Comparison of ENCODE assay signal across 7 mouse cellular contexts in genomic region chr9:52098600-52098999, GRCm38 (mm10). TPM values are rescaled to one million over a fixed set of nuclear protein-coding genes. Genes with fewer than 3 reads are reported as not detected.
DNase-seq lines count a peak whose midpoint lies in the region; ATAC-seq and TF ChIP-seq lines count a peak whose summit lies in the region.

No protein-coding gene starts in this region.

- peaks cover 15% of the 10 kb centered on the region for H3K4me1 ChIP-seq in limb, embryonic 10.5 days
- peaks cover 3% of the 10 kb centered on the region; the same call in 1 of the 2 replicates for H3K4me1 ChIP-seq in midbrain, embryonic 16.5 days (ENCODE audit: control insufficient read depth, insufficient read depth, low read length)
- H3K4me1 ChIP-seq in spleen, adult 2 months (ENCODE audit: control insufficient read depth, insufficient read depth, insufficient read length), result no peaks in the 10 kb centered on the region

- peak; percentile 66 for ATAC-seq in midbrain, embryonic 16.5 days

- no peaks in the 10 kb centered on the region for H3K27me3 ChIP-seq in limb, embryonic 10.5 days (ENCODE audit: low read depth, poor library complexity, severe bottlenecking)
- H3K27me3 ChIP-seq in midbrain, embryonic 16.5 days (ENCODE audit: control insufficient read depth, insufficient read depth, low read depth, low read length), result no peaks in the 10 kb centered on the region
- no peaks in the 10 kb centered on the region for H3K27me3 ChIP-seq in spleen, adult 2 months (ENCODE audit: control insufficient read depth, insufficient read depth, low read length)

- intact Hi-C loops in gastrocnemius, postnatal 36 days (cut with DNase I), result loop anchor here (1.0 to 10.0 kb wide), 4 partner anchors 46 to 764 kb away; no protein-coding TSS in a partner anchor

- 2% methylated on average over 7 of the region's 7 CpGs for WGBS in limb, embryonic 10.5 days
- WGBS in midbrain, embryonic 16.5 days, result 1% methylated on average over 7 of the region's 7 CpGs
- WGBS in spleen, adult 2 months, result under 1% methylated on average over 7 of the region's 7 CpGs

- no peak overlapping the region for H3K27ac ChIP-seq in limb, embryonic 10.5 days
- H3K27ac ChIP-seq in midbrain, embryonic 16.5 days (ENCODE audit: low read length), result no peak overlapping the region
- no peak overlapping the region for H3K27ac ChIP-seq in spleen, adult 2 months (ENCODE audit: insufficient read depth, low read length)

- peak; percentile 96 for TF ChIP-seq CTCF in spleen, adult 2 months (IDR thresholded peaks at IDR 0.05; ENCODE audit: extremely low read depth, insufficient read depth, insufficient read length, insufficient replicate concordance)

- H3K4me3 ChIP-seq in limb, embryonic 10.5 days, result no peak overlapping the region
- no peak overlapping the region for H3K4me3 ChIP-seq in midbrain, embryonic 16.5 days (ENCODE audit: low read depth, low read length)
- no peak overlapping the region for H3K4me3 ChIP-seq in spleen, adult 2 months (ENCODE audit: extremely low read depth, insufficient read depth, insufficient read length)

- TF ChIP-seq POLR2A in spleen, adult 2 months (IDR thresholded peaks at IDR 0.05; ENCODE audit: low read depth, low read length), result no peak

- H3K9ac ChIP-seq in midbrain, embryonic 16.5 days (ENCODE audit: low read depth, low read length), result no peak overlapping the region

- no peaks in the 10 kb centered on the region for H3K36me3 ChIP-seq in limb, embryonic 10.5 days
- peaks cover 8% of the 10 kb centered on the region; the same call in 1 of the 2 replicates for H3K36me3 ChIP-seq in midbrain, embryonic 16.5 days (ENCODE audit: control insufficient read depth, insufficient read depth, low read length)
- H3K36me3 ChIP-seq in spleen, adult 2 months (ENCODE audit: control insufficient read depth, insufficient read depth, low read length), result no peaks in the 10 kb centered on the region

- no peak overlapping the region for H3K4me2 ChIP-seq in midbrain, embryonic 16.5 days (ENCODE audit: low read length)

- peak; percentile 83 for DNase-seq in adrenal gland, adult 2 months
- peak; percentile 89 for DNase-seq in embryo, embryonic 10 days (ENCODE audit: low spot score)
- peak; percentile 72 to 75 for DNase-seq in gastrocnemius, postnatal 36 days
- peak; percentile 87 for DNase-seq in kidney, adult 18-20 months
- peak; percentile 87 for DNase-seq in limb, embryonic 10.5 days (ENCODE audit: low spot score)
- DNase-seq in spleen, adult 2 months (ENCODE audit: low read depth in 1 of 2, low spot score in 2 of 2), result peak; percentile 40 to 67

- no peaks in the 10 kb centered on the region for H3K9me3 ChIP-seq in limb, embryonic 10.5 days (replicated peaks)
- H3K9me3 ChIP-seq in midbrain, embryonic 16.5 days (replicated peaks; ENCODE audit: control insufficient read depth, low read length, poor library complexity, severe bottlenecking), result no peaks in the 10 kb centered on the region

RNA-seq across cellular contexts. Expression of gene Rdx, which starts 51.6 kb away (rescaled TPM):
- total RNA-seq in adrenal gland, adult 2 months (2021), result 100 to 1,000 TPM; 110 to 120 TPM
- polyA plus RNA-seq in adrenal gland, adult 2 months (2012; rRNA removed), result 6.2 and 8.4 TPM in 2 replicates
- total RNA-seq in gastrocnemius, postnatal 36 days (2021), result 100 to 1,000 TPM; 102 to 114 TPM
- polyA plus RNA-seq in limb, embryonic 10.5 days (2016; fragmentation: Nextera tagmentation; extraction: Ambion mirVana), result 118 and 132 TPM in 2 replicates
- polyA plus RNA-seq in midbrain, embryonic 16.5 days (2015; fragmentation: Nextera tagmentation; extraction: Ambion mirVana), result 62.6 and 70.9 TPM in 2 replicates
- polyA plus RNA-seq in spleen, adult 2 months (2012; rRNA removed), result 5.8 and 6.3 TPM in 2 replicates
